In the genomic region with DNA sequence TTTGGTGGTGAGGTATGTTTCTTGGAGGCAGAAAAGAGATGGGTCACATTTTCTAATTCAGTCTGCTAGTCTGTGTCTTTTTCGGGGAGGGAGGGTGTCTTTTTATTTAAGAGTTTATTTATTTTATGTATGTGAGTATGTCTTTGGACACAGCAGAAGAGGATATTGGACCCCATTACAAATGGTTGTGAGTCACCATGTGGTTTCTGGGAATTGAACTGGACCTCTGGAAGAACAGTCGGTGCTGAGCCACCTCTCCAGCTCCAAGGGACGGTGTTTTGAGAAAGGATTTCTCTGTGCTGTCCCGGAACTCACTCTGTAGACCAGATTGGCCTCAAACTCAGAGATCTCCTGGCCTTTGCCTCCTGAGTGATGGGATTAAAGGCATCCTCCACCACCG, we compare ENCODE assay signal across 27 mouse cellular contexts. TPM values are rescaled to one million over a fixed set of nuclear protein-coding genes. Genes with fewer than 3 reads are reported as not detected.
DNase-seq lines count a peak whose midpoint lies in the region; ATAC-seq and TF ChIP-seq lines count a peak whose summit lies in the region.
"Had no signal": no experiment of that assay in that cellular context is flagged by ENCODE, and none has a peak within 500 bp of the region (broad histone marks: within the 10 kb centered on the region; RNA-seq: fewer than 3 reads in every experiment).

No protein-coding gene starts in this region.

- WGBS in kidney, postnatal 0 days: 57% methylated on average over 5 of the region's 5 CpGs
- 77% methylated on average over 5 of the region's 5 CpGs for WGBS in small intestine, adult 2 months

- no peaks in the 10 kb centered on the region for H3K27me3 ChIP-seq in kidney, postnatal 0 days (ENCODE audit: insufficient read depth, low read length)
- H3K27me3 ChIP-seq in small intestine, adult 2 months (ENCODE audit: control insufficient read depth, insufficient read depth, low read length): no peaks in the 10 kb centered on the region
- H3K27me3 ChIP-seq: CH12.LX; heart, embryonic 12.5 days; heart, embryonic 15.5 days had no signal

- no peak overlapping the region for H3K4me2 ChIP-seq in kidney, postnatal 0 days (ENCODE audit: low read length)
- H3K4me2 ChIP-seq: heart, embryonic 12.5 days; heart, embryonic 15.5 days; hindbrain, embryonic 14.5 days had no signal

- peak; percentile 69 for DNase-seq in kidney, postnatal 0 days (ENCODE audit: low spot score)
- no peak for DNase-seq in kidney, postnatal 10 days
- DNase-seq in lung, postnatal 36 days: peak; percentile 30
- no peak for DNase-seq in lung, postnatal 14 days
- DNase-seq in 3T3-L1 (ENCODE audit: low read depth, low spot score): peak; percentile 42
- DNase-seq in adrenal gland, adult 18-20 months (ENCODE audit: low spot score in 2 of 2): no peak
- DNase-seq: adrenal gland, adult 8-10 months; adrenal gland, postnatal 25 days; B cell, adult 2 months; cerebellum, adult 9-10 months; cerebellum, postnatal 14 days; forebrain, postnatal 0 days; gastrocnemius, postnatal 25 days; heart, postnatal 10 days; heart, postnatal 4 days had no signal

- ATAC-seq in kidney, postnatal 0 days (replicated peaks; ENCODE audit: low FRiP score, low read depth): no peak
- ATAC-seq: forebrain, embryonic 14.5 days; forebrain, postnatal 0 days; hindbrain, postnatal 0 days; inflammation-experienced regulatory T-cells, adult 6 months; intestine, embryonic 16.5 days had no signal

- H3K9ac ChIP-seq in kidney, postnatal 0 days (ENCODE audit: low read depth, low read length): no peak overlapping the region
- H3K9ac ChIP-seq: forebrain, postnatal 0 days; heart, embryonic 12.5 days; heart, embryonic 15.5 days; hindbrain, embryonic 14.5 days had no signal

- no peak for TF ChIP-seq POLR2A in small intestine, adult 2 months (IDR thresholded peaks at IDR 0.05; ENCODE audit: low read depth, low read length)

- no peaks in the 10 kb centered on the region for H3K4me1 ChIP-seq in kidney, postnatal 0 days (replicated peaks; ENCODE audit: insufficient read depth, low read length)
- peaks cover 5% of the 10 kb centered on the region; the same call in 1 of the 2 replicates for H3K4me1 ChIP-seq in small intestine, adult 2 months (ENCODE audit: control insufficient read depth, insufficient read depth, insufficient read length, low read length)
- H3K4me1 ChIP-seq: forebrain, embryonic 10.5 days had no signal

- no peak for TF ChIP-seq CTCF in kidney, postnatal 0 days (IDR thresholded peaks at IDR 0.05; ENCODE audit: low read depth)
- TF ChIP-seq CTCF in small intestine, adult 2 months (IDR thresholded peaks at IDR 0.05; ENCODE audit: extremely low read depth, insufficient read length, insufficient replicate concordance, low read depth, low read length): no peak

- H3K4me3 ChIP-seq in kidney, postnatal 0 days (replicated peaks; ENCODE audit: low read depth, low read length): no peak overlapping the region
- no peak overlapping the region for H3K4me3 ChIP-seq in small intestine, adult 2 months (ENCODE audit: low read depth, low read length)
- H3K4me3 ChIP-seq: forebrain, embryonic 10.5 days; heart, embryonic 12.5 days; heart, embryonic 15.5 days had no signal

- no peak overlapping the region for H3K27ac ChIP-seq in kidney, postnatal 0 days
- peak overlapping the region; percentile 15; the same call in 1 of the 2 replicates for H3K27ac ChIP-seq in small intestine, adult 2 months (ENCODE audit: insufficient read depth, low read depth, low read length)
- H3K27ac ChIP-seq: forebrain, embryonic 10.5 days; heart, embryonic 15.5 days; hindbrain, embryonic 14.5 days; hindbrain, postnatal 0 days had no signal

- no peaks in the 10 kb centered on the region for H3K36me3 ChIP-seq in kidney, postnatal 0 days (ENCODE audit: insufficient read depth, low read length)
- no peaks in the 10 kb centered on the region for H3K36me3 ChIP-seq in small intestine, adult 2 months (ENCODE audit: control insufficient read depth, insufficient read depth, low read length)
- H3K36me3 ChIP-seq: forebrain, embryonic 10.5 days; G1E; heart, embryonic 12.5 days; heart, embryonic 15.5 days had no signal

- no peaks in the 10 kb centered on the region for H3K9me3 ChIP-seq in kidney, postnatal 0 days (replicated peaks; ENCODE audit: low read length)
- H3K9me3 ChIP-seq: forebrain, embryonic 10.5 days; G1E; heart, embryonic 12.5 days; heart, embryonic 15.5 days had no signal

RNA-seq across cellular contexts. Expression of gene Kcnj12, which starts 34.5 kb away (rescaled TPM):
- polyA plus RNA-seq in kidney, postnatal 0 days (2015; fragmentation: Nextera tagmentation; extraction: Ambion mirVana): 0.17 and 0.24 TPM in 2 replicates
- 0.81 and 1.0 TPM in 2 replicates for polyA plus RNA-seq in small intestine, adult 2 months (2012; rRNA removed)
- total RNA-seq in adrenal gland, adult 18-20 months (2021): 1 to 10 TPM; 2.1 to 2.8 TPM
- total RNA-seq: CH12.LX; G1E; granulocyte monocyte progenitor cell, adult 5-6 weeks had no signal
- polyA plus RNA-seq: G1E; inflammation-experienced regulatory T-cells, adult 6 months had no signal

Comparison
In these comparisons a context has a peak if more than half of its experiments do, and no peak if none do; other contexts are left out.
1. DNase-seq: peak in kidney, postnatal 0 days (single experiment), lung, postnatal 36 days (single experiment) and 3T3-L1 (single experiment); none in kidney, postnatal 10 days (single experiment), lung, postnatal 14 days (single experiment) and adrenal gland, adult 18-20 months (0 of 2).